Mouse (Mus musculus): ENCODE results near the gene Rab11fip3. TPM values are rescaled to one million over a fixed set of nuclear protein-coding genes. Genes with fewer than 3 reads are reported as not detected.
"Not testable (repeated sequence)": the region's sequence is repeated elsewhere in the genome, so short reads cannot be mapped to it uniquely, and the experiment has no call there.

The Rab11fip3 gene
- total RNA-seq, 2 experiments from 2014 or later, result 97.8 to 98.4 TPM

- peak in 1 of 2 experiments; percentile 32 for DNase-seq (ENCODE audit: low spot score in 2 of 2)
Measured at GRCm38 (mm10) chr17:26042599-26043248, 26.6 kb downstream of the Rab11fip3 start.

- DNase-seq (ENCODE audit: low spot score in 2 of 2), result peak; percentile 32 to 41
Measured at GRCm38 (mm10) chr17:26041111-26041802, 28.1 kb downstream of the Rab11fip3 start.

DNA sequence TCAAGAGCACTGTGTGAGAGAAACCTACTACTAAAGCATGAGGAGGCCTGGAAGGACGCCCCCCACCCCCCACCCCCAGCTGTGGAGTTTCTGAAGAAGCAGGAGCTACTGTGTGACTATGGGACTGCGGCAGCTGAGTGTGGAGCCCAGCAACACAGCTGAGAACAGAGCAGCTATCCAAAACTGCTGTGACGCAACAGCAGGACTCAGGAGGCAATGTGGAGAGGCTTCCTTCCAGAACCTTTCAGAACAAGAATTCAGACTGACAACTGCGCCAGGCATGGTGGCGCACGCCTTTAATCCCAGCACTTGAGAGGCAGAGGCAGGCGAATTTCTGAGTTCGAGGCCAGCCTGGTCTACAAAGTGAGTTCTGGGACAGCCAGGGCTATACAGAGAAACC is 28.6 kb downstream of the Rab11fip3 start:
- not testable (repeated sequence) for DNase-seq (ENCODE audit: low spot score in 2 of 2)

DNA sequence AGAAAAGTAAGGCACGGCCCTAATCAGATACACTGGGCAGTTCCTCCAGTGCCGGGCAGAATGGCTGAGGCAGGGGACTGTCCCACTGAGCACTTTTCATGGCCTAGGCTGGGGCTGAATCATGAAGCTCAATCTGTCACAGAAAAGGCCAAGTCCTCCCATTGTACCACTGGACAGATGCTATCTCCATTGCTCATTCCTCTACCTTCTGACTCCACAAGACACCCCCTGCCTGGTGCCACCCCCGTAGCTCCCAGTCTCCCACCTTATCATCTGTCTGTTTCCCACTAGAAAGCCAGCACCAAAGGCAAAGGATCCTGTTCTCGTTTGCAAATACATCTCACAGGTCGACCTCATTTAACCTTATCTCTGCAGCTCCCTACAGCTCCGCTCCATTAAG is 37.3 kb downstream of the Rab11fip3 start:
- DNase-seq (ENCODE audit: low spot score in 2 of 2), result no peak

DNA sequence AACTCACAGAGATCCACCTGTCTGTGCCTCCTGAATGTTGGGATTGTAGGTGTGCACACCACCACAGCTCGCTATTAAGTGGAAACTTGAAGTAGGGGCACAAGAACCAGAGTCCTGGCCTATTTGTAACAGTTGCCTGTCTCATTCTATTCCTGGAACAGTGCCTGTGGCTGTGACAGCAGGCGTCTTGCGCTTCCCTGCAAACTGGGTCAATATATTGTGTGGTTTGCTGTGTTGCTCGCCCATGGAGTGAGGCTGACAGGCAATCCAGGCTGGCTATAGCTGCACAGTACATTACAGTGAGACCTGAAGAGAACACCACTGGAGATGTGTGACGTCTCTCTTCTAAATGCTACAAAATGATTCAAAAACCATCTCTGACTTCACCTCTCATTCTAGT is 37.8 kb downstream of the Rab11fip3 start:
- DNase-seq (ENCODE audit: low spot score in 2 of 2), result peak in 1 of 2 experiments; percentile 47

DNA sequence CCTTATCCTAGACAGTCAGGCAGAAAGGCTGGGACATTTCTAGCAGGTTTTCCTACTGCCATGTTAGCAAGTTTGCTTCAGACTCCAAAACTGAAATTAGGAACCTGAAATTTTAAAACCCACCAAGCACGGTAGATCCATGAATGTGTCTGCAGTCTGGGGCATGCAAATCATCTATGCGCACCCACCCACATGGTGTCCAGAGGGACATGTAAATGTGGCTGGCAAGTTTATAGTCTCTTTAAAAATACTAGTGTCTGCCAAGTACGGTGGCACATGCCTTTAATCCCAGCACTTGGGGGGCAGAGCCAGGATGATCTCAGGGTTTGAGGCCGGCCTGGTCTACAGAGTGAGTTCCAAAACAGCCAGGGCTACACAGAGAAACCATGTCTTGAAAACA is 41.1 kb downstream of the Rab11fip3 start:
- peak in 1 of 2 experiments; percentile 48 for DNase-seq (ENCODE audit: low spot score in 2 of 2)

DNA sequence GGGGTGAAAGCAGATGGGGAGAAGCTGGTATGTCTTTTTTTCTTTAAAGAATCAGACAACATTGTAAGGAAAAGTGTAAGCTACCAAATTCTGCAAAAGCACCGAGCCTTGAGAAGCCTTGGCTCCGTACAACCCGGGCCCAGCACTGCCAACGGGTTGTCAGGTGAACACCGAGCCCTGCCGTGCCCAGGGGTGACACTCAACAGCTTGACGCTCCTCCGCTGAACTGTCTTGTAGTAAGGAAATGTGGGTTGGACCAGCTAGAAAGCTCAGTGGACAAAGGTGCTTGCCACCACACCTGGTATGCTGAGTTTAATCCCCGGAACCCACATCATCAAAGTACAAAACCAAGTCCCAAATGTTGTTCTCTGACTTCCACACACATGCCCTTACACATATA is 44.7 kb downstream of the Rab11fip3 start:
- DNase-seq (ENCODE audit: low spot score in 2 of 2), result no peak

- DNase-seq (ENCODE audit: low spot score in 2 of 2), result no peak
Measured at GRCm38 (mm10) chr17:26023966-26024365, 45.4 kb downstream of the Rab11fip3 start.

- no peak for DNase-seq (ENCODE audit: low spot score in 2 of 2)
Measured at GRCm38 (mm10) chr17:26023181-26023580, 46.2 kb downstream of the Rab11fip3 start.

- no peak for DNase-seq (ENCODE audit: low spot score in 2 of 2)
Measured at GRCm38 (mm10) chr17:26021728-26022341, 47.5 kb downstream of the Rab11fip3 start.

GRCm38 (mm10) chr17:26020848-26021347 is 48.5 kb downstream of the Rab11fip3 start:
- no peak for DNase-seq (ENCODE audit: low spot score in 2 of 2)

- no peak for DNase-seq (ENCODE audit: low spot score in 2 of 2)
Measured at GRCm38 (mm10) chr17:26018388-26018787, 51.0 kb downstream of the Rab11fip3 start.

DNA sequence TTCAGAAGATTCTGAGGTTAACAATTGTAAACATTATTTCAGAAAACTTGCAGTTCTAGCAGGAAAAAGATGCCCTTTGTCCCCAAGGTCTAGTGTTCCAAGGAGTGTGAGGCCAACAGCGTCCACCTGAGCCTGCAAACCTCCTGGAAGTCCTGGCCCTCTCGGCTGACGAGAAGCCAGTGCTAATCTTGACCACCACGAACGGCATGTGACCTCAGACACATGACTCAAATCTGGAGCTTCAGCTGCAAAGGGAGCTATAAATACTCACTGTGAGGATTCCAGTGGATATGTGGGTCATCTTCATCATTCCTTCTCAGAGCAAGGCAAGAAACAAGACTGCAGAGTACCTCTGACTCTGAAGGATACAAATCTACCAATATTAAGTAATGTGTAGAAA is 51.4 kb downstream of the Rab11fip3 start:
- DNase-seq (ENCODE audit: low spot score in 2 of 2), result no peak

DNA sequence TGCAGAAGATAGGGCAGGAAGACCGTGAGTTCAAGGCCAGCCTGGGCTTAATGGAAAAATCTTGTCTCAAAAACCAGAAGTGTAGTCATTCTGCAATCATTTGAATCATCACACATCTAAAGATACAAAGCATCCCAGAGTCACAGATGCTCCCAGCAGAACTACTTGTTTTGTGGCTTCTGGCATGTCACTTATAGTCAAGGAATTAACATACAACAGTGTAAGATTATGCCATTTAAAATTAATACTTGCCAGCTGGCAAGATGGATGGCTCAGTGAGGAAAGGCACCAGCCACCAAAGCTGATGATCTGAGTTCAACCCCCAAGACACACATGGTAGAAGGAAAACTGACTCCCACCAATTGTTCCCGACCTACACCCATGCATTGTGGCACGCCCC is 52.3 kb downstream of the Rab11fip3 start:
- DNase-seq (ENCODE audit: low spot score in 2 of 2), result no peak

DNA sequence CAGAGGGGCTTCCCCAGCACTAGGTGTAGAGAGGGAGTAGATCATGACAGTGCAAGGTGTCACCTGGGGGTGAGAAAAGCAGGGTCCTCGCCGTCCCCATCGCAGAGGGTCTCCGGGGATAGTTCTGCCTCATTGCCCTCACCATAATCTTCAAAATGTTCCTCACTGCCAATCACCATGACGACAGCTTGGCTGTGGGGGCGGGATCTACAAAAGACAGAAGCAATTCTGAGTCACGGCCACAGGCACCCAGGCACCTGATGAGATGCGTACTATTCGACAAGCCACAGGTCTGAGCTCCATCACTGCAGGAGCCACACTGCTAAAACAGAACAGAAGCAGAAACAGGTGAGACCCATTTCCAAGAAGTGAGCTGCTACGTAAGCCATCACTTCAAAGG is 55.6 kb downstream of the Rab11fip3 start:
- DNase-seq (ENCODE audit: low spot score in 2 of 2), result peak; percentile 53 to 54

DNA sequence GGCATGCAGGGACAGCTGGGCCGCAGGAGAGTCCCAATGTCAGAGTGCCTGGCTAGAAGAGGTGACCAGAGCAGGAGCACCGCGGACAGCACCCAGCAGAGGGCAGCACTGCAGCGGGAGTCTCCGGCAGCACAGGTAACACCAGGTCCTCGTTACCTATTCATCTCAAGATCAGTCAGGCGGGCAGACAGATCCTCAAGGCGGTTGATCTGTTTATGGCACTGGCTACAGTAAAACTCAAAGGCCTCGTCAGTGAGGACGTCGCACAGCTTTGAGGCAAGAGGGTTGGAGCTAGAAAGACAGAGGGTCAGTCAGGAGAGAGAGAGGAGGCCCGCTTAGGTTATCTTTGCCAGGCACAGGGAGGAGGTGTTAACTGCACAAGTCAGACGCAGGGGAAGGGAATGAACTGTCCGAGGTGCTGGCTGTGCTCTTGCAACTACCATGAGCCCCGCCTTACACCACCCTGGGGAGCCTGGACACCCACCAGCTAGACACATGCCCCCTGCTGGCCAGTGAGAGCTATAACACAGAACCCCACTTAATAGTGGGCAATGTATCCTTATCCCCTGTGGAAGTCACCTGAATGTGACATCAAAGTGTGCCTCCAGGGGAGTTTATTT is 57.4 kb downstream of the Rab11fip3 start:
- DNase-seq (ENCODE audit: low spot score in 2 of 2), result peak; percentile 73

DNA sequence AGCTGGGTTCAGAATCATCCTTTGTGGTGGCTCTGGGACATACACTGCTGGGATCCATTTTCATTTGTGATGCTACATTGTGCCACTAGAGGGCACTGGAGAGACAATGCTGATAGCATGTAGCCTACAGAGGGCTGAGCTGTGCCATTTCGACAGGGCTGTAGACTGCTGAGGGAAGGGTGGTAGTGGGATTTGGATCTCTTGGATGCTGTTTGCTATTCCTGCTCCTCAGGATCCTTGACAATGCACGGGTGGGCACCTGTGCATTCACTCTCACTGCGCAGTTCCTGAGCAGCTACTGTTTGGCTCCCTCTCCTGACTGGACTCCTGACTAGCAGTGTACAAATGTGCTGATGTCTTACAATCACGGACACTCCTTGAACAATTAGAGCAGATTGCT is 59.8 kb downstream of the Rab11fip3 start:
- peak; percentile 82 to 85 for DNase-seq (ENCODE audit: low spot score in 2 of 2)

GRCm38 (mm10) chr17:26008787-26009186 is 60.6 kb downstream of the Rab11fip3 start:
- DNase-seq (ENCODE audit: low spot score in 2 of 2), result no peak

- DNase-seq (ENCODE audit: low spot score in 2 of 2), result no peak
Measured at GRCm38 (mm10) chr17:26008331-26008730, 61.0 kb downstream of the Rab11fip3 start.

- DNase-seq (ENCODE audit: low spot score in 2 of 2), result no peak
Measured at GRCm38 (mm10) chr17:26007646-26008045, 61.7 kb downstream of the Rab11fip3 start.

DNA sequence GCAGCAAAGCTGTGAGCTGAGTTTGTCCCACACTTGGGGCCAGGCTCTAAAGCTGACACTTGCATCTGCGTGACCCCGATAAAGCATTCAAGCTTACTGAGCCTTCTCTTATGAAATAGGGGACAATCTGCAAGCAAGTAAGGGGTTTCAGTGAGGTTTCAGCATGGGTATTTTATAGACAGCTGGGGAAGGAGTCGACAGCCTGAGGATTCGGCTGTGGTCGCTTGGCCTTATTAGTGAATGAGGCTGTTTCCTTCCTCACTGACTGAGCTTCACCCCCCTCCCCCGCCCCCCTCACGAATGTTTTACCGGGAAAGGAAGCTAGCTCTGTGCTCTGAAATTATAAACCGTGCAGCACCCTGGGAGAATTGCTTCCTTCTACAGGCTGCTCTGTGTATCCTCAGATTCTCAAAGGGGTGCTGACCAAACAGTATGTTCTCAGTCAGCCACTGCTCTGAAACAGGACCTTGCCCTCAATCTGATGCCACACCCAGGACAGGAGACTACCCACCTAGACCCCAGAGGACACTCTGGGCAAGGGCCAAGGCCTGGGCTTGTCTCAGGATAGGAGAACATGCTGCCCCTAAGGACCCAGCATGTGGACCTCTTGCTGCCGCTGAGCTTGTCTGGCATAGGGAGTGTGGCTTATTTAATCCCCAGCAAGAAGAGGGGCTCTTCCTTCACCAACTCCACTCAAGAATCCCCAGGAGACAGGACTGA is 63.5 kb downstream of the Rab11fip3 start:
- no peak for DNase-seq (ENCODE audit: low spot score in 2 of 2)

Data from left cerebral cortex, adult 18-20 months (tissue).